Mouse (Mus musculus) liver, embryonic 14.5 days (tissue): ENCODE data around the gene Cdk1. TPM values are rescaled to one million over a fixed set of nuclear protein-coding genes. Genes with fewer than 3 reads are reported as not detected.

Source experiments
- ATAC-seq: fragments of 200-750 bp; cut with Nextera tagmentation; 2 replicates; pipeline ENCODE4 v1.8.0; 2017; ENCODE audit warnings: moderate number of reproducible peaks, mild to moderate bottlenecking, moderate library complexity; ENCODE audit not compliant: insufficient read depth
- DNase-seq, 3 experiments: peaks; one replicate each; pipeline ENCODE4 v3.0.0-alpha.2; 2012 to 2013; ENCODE audit warnings: low read depth in 3 of 3, low spot score in 3 of 3
- H3K27ac ChIP-seq: fragments of 300-500 bp; sonication (generic); 2 replicates; pipeline ENCODE4 v1.5.1; 2014; ENCODE audit warnings: moderate library complexity, mild to moderate bottlenecking, control low read depth, inconsistent platforms
- H3K27me3 ChIP-seq: fragments of 300-500 bp; sonication (generic); 2 replicates; pipeline ENCODE4 v1.6.1; 2014; ENCODE audit warnings: mild to moderate bottlenecking, low read length, moderate library complexity; ENCODE audit not compliant: control insufficient read depth, insufficient read depth
- H3K36me3 ChIP-seq: fragments of 300-500 bp; sonication (generic); replicated peaks from 2 replicates; pipeline ENCODE4 v1.6.1; 2014; ENCODE audit warnings: low read depth; ENCODE audit not compliant: control insufficient read depth, insufficient read depth
- H3K4me1 ChIP-seq, 2 experiments: fragments of 200-500 bp in 1 of 2; fragments of 300-500 bp in 1 of 2; sonication (generic) in 1 of 2; replicated peaks; 2 replicates each; pipeline ENCODE4 v1.6.1; 2012 to 2014; ENCODE audit warnings: antibody characterized with exemption in 1 of 2, inconsistent platforms in 1 of 2, low read length in 1 of 2; ENCODE audit not compliant: control insufficient read depth in 2 of 2, insufficient read depth in 2 of 2
- H3K4me2 ChIP-seq: fragments of 300-500 bp; sonication (generic); 2 replicates; pipeline ENCODE4 v1.6.1; 2014; ENCODE audit warnings: low read depth, mild to moderate bottlenecking, control low read depth, moderate library complexity
- H3K4me3 ChIP-seq, 2 experiments: fragments of 200-500 bp in 1 of 2; fragments of 300-500 bp in 1 of 2; sonication (generic) in 1 of 2; 2 replicates each; pipeline ENCODE4 v1.5.1; 2012 to 2014; ENCODE audit warnings: low read depth in 2 of 2, low read length in 2 of 2, mild to moderate bottlenecking in 2 of 2, control low read depth in 1 of 2, inconsistent platforms in 1 of 2, moderate library complexity in 1 of 2; ENCODE audit not compliant: insufficient read depth in 1 of 2
- H3K9ac ChIP-seq: fragments of 300-500 bp; sonication (generic); replicated peaks from 2 replicates; pipeline ENCODE4 v1.6.1; 2014; ENCODE audit warnings: mild to moderate bottlenecking, control low read depth, moderate library complexity
- H3K9me3 ChIP-seq: fragments of 300-500 bp; sonication (generic); 2 replicates; pipeline ENCODE4 v1.6.1; 2016; ENCODE audit warnings: low read length, mixed read lengths; ENCODE audit not compliant: control insufficient read depth
- CTCF ChIP-seq: IDR thresholded peaks from 2 replicates; pipeline ENCODE4 v1.5.1; 2016; ENCODE audit warnings: antibody characterized with exemption, low read depth, control low read depth
- EP300 ChIP-seq: IDR thresholded peaks from 2 replicates; pipeline ENCODE4 v1.6.1; 2016; ENCODE audit warnings: antibody characterized with exemption, low read depth
- WGBS: fragments of 180-500 bp; shearing (Covaris S2); extraction: QIAGEN DNeasy Blood & Tissue Kit; methylation state at CpG from one replicate; pipeline ENCODE4 v1.1.7; 2014; ENCODE audit not compliant: insufficient replicate concordance; 5-methylcytosine and 5-hydroxymethylcytosine counted together
- polyA plus RNA-seq, 2 experiments: library from polyadenylated mRNA; depleted of rRNA in 1 of 2; stranded (reverse) in 1 of 2; unstranded in 1 of 2; fragments of >200 nt; fragmentation: Nextera tagmentation in 1 of 2; extraction: Ambion mirVana in 1 of 2; gene quantifications; 2 replicates each; pipeline versions ENCODE4 v1.2.1 to v1.2.3; 2012 to 2014

Gene Cdk1
- polyA plus RNA-seq, 2 experiments: 273 to 353 TPM

- DNase-seq (no peak), ATAC-seq (no peak)
- no peaks in the 10 kb centered on the region for H3K4me1 ChIP-seq
- no peak for TF ChIP-seq EP300
- TF ChIP-seq CTCF: no peak
- H3K4me2 ChIP-seq: no peak overlapping the region
- H3K4me3 ChIP-seq: no peak overlapping the region
- H3K27me3 ChIP-seq: no peaks in the 10 kb centered on the region
- H3K9ac ChIP-seq: no peak overlapping the region
- no peaks in the 10 kb centered on the region for H3K9me3 ChIP-seq
- no peak overlapping the region for H3K27ac ChIP-seq
- H3K36me3 ChIP-seq: no peaks in the 10 kb centered on the region
- 78% methylated on average over 8 of the region's 8 CpGs for WGBS
Measured at GRCm38 (mm10) chr10:69290736-69291135, 62.0 kb downstream of the Cdk1 start.

GRCm38 (mm10) chr10:69288720-69289119 is 64.0 kb downstream of the Cdk1 start:
- WGBS: 64% methylated on average over 6 of the region's 6 CpGs
- no peaks in the 10 kb centered on the region for H3K9me3 ChIP-seq
- H3K36me3 ChIP-seq: 0 out of 2 replicates have a peak, but pooled peaks cover 2% of the 10 kb centered on the region
- TF ChIP-seq CTCF: no peak
- no peak for TF ChIP-seq EP300
- H3K4me2 ChIP-seq: no peak overlapping the region
- no peak for ATAC-seq
- no peak overlapping the region for H3K4me3 ChIP-seq
- H3K4me1 ChIP-seq: no peaks in the 10 kb centered on the region
- H3K27me3 ChIP-seq: no peaks in the 10 kb centered on the region
- DNase-seq: no peak
- H3K27ac ChIP-seq: no peak overlapping the region
- H3K9ac ChIP-seq: no peak overlapping the region

GRCm38 (mm10) chr10:69288086-69288485 is 64.7 kb downstream of the Cdk1 start:
- Histone ChIP-seq H3K27ac (no peak overlapping the region), H3K4me2 (no peak overlapping the region), H3K9ac (no peak overlapping the region), H3K4me3 (no peak overlapping the region), H3K4me1 (no peaks in the 10 kb centered on the region), H3K27me3 (no peaks in the 10 kb centered on the region), H3K36me3 (0 out of 2 replicates have a peak, but pooled peaks cover 2% of the 10 kb centered on the region), H3K9me3 (no peaks in the 10 kb centered on the region)
- ATAC-seq (no peak), DNase-seq (no peak)
- WGBS: 60% methylated on average over 4 of the region's 4 CpGs
- TF ChIP-seq CTCF (no peak), EP300 (no peak)

- Histone ChIP-seq H3K9me3 (no peaks in the 10 kb centered on the region), H3K27ac (no peak overlapping the region), H3K36me3 (peaks cover 2% of the 10 kb centered on the region; the same call in 1 of the 2 replicates), H3K4me1 (no peaks in the 10 kb centered on the region), H3K4me2 (no peak overlapping the region), H3K9ac (no peak overlapping the region), H3K27me3 (no peaks in the 10 kb centered on the region), H3K4me3 (no peak overlapping the region)
- no peak for TF ChIP-seq EP300
- no peak for TF ChIP-seq CTCF
- ATAC-seq (no peak), DNase-seq (no peak)
- 75% methylated on average over 3 of the region's 3 CpGs for WGBS
Measured at GRCm38 (mm10) chr10:69286939-69287338, 65.8 kb downstream of the Cdk1 start.

Other genes with a start within 250 kb of the Cdk1 start
- 2.1 and 2.5 TPM in 2 replicates for gene Rhobtb1, start 201.5 kb downstream of the Cdk1 start, polyA plus RNA-seq (2012; rRNA removed)
- 7.1 and 9.0 TPM in 2 replicates for gene Rhobtb1, start 201.5 kb downstream of the Cdk1 start, polyA plus RNA-seq (2014; fragmentation: Nextera tagmentation; extraction: Ambion mirVana)
- gene A930033H14Rik, start 139.8 kb downstream of the Cdk1 start, polyA plus RNA-seq (2012; rRNA removed): 0.32 and 0.51 TPM in 2 replicates
- 0.18 and 0.19 TPM in 2 replicates for gene A930033H14Rik, start 139.8 kb downstream of the Cdk1 start, polyA plus RNA-seq (2014; fragmentation: Nextera tagmentation; extraction: Ambion mirVana)
- gene Ank3, start 45.8 kb upstream of the Cdk1 start, polyA plus RNA-seq (2012; rRNA removed): 2.0 and 3.1 TPM in 2 replicates
- gene Ank3, start 45.8 kb upstream of the Cdk1 start, polyA plus RNA-seq (2014; fragmentation: Nextera tagmentation; extraction: Ambion mirVana): 5.3 and 5.7 TPM in 2 replicates